Mouse (Mus musculus): ENCODE measurements around the gene Cdh6. TPM values are rescaled to one million over a fixed set of nuclear protein-coding genes. Genes with fewer than 3 reads are reported as not detected.
A peak's percentile ranks its signal among the peaks of the same experiment; 100 is the strongest.

Cdh6 gene
- 1 to 10 TPM; 1.4 to 1.6 TPM for total RNA-seq (2021)

- peak; percentile 36 for DNase-seq
Observed at GRCm38 (mm10) chr15:13173071-13173778, at the start of gene Cdh6. Cdh6 (minus strand) TSS chr15:13173675.

DNA sequence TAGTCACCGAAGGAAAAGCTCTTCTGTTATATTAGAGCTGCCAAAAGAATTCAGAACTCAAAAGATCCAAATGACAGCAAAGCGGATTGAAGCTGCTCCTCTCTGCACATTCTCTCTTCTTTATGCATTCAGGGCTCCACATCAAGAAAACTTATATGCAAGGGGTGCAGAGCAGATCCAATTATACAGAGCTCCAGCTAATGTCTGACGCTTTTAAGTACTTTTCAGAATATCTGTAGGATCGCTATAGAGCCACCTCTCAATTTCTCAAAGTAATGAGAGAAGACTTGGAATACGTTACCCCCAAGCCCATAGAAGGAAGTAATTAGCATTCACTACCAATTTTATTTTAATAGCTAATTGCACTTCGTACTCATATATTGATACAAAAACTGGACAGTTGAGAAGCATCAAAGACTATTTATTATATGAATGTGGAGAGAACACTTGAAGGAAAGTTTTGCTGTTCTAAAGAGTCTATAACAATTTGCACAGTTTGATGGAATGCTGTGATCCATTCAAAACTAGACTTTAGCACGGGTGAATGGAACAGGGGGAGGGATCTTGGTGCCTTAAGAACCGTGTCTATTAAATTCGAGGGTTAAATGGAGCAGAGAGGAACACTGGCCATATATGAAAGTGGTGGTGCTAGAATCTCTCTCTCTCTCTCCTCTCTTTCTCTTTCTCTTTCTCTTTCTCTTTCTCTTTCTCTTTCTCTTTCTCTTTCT, 46.4 kb upstream of the Cdh6 start:
- no peak for DNase-seq

DNA sequence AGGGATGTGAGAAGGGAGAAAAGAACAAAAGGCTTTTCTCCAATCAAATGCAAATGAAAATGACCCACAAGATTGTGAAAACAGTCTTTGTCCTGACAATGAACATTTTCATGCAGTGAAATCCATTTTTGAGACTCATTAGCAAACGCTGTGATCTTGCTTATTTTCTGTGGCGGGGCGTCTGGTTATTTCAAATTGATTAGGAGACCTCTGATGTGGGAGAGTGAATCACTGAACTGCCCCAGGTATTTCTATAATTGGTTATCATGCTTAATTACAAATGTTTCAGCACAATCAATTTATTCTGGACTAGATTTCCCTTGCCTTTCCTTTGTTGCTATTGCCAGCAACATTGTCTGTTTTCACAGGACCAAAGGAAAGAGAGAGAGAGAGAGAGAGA, 44.3 kb upstream of the Cdh6 start:
- no peak for DNase-seq

DNA sequence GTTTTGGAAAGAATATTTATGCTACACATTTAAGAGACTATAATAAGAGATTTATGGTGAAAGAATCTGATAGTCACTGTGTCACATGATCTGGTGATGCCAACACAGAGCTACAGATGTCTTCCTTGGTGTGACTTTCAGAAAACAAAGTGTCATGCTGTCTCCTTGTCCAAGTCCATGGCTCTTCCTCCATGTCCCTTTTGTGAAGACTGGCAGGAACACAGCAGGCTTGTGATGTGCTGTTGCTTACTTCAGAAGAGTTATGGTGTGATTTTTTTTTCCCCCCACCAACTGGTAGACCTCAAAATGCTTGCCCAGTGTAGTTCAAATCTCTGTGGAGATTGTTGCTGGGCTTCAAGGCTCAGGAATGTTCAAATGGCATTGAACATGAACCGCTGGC, 43.7 kb upstream of the Cdh6 start:
- DNase-seq = no peak

- DNase-seq = no peak
Observed at GRCm38 (mm10) chr15:13212956-13213355, 39.5 kb upstream of the Cdh6 start.

- DNase-seq = no peak
Observed at GRCm38 (mm10) chr15:13212027-13212685, 38.7 kb upstream of the Cdh6 start.

DNA sequence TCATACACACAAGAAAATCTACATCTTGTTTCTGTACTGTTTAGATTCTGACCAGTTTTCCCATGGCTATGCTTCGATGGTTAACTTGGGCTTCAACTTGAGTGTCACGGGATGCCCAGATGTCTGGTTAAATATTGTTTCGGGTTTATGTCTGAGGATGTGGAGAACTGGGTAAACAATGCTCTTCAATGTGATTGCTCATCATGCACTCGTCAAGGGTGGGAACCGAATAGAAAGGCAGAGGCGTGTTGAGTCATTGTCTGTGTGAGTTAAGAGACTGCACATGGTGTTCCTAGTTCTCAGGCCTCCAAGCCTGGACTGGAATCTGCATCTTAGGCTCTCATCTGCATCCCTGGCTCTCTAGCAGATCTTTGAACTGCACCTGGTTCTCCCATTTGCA, 36.7 kb upstream of the Cdh6 start:
- no peak for DNase-seq

DNA sequence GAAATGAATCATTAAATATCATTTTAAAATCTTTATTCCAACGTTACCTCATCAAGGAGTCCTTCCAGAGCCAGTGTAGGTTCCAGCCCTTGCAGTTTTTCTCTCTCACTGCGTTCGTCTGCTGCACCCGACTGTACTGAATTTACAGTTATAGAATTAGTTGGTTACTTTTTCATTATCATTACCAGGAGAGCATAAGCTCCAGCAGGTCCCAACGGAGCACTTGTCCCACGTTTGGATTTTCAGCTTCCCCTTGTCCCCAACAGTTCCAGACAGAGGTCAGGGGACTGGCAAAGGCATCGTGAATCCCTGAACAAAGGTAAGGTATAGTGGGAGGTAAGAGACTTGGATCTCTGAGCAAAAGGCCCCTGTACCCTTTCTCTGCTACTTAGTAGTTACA, 35.2 kb upstream of the Cdh6 start:
- DNase-seq = no peak

- DNase-seq = no peak
Observed at GRCm38 (mm10) chr15:13196237-13196636, 22.8 kb upstream of the Cdh6 start.

GRCm38 (mm10) chr15:13194048-13194447, 20.6 kb upstream of the Cdh6 start:
- no peak for DNase-seq

GRCm38 (mm10) chr15:13193076-13193475, 19.6 kb upstream of the Cdh6 start:
- DNase-seq = no peak

DNA sequence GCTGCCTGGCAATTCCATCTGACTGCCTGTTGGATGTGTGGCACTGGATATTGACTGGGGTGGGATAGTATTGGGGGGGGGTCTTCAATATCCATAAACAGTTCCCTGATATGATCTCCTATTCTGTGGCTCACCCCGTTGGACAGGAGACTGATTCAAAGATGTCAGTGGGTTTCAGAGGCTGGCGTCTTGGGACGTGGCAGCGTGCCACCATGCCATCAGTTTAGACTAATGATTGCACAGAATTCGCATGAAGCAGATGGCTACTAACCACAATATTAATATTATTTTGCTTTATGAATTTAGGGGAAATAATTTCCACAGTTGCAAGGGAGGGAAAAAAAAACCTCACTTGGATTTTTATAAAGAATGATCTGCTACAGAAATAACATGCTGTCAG, 10.2 kb upstream of the Cdh6 start:
- DNase-seq = no peak

DNA sequence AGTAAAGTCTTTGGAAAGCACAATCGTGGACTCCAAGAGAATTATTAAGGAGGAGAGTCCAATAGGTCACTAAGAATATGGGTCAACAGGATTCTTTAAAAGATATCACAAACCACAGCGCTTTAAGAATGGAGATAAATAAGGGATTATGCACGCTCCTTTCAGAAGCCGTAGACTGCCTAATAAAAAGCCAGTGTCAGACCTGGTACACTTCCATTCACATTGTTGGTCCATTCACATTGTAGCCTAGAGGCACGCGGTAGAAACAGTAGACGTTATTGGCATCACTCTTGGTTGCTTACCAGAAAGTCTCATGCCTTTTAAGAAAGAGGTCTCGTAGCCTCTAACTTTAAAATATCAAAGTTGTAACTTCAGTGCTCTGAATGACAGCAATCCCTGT, 8.0 kb upstream of the Cdh6 start:
- DNase-seq = no peak

GRCm38 (mm10) chr15:13181014-13181413, 7.5 kb upstream of the Cdh6 start:
- DNase-seq = no peak

GRCm38 (mm10) chr15:13175978-13176377, 2.5 kb upstream of the Cdh6 start:
- no peak for DNase-seq

DNA sequence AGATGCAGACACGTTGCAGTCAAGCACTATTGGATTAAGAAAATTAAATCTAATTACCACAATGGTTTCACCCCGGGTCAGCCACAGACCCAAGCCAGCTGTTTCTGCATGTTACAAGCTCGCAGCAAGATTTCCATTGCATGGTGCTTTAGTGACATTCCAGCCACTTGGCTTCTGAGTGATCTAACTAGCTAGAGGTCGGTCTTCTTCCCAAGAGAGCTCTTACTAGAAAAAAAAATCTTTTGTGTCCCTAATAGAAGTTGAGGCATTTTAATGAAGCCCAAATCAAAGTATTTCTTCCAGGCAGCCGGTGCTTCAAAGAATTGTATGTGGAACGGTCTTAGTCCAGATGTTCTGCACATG, 1.1 kb upstream of the Cdh6 start:
- no peak for DNase-seq

DNA sequence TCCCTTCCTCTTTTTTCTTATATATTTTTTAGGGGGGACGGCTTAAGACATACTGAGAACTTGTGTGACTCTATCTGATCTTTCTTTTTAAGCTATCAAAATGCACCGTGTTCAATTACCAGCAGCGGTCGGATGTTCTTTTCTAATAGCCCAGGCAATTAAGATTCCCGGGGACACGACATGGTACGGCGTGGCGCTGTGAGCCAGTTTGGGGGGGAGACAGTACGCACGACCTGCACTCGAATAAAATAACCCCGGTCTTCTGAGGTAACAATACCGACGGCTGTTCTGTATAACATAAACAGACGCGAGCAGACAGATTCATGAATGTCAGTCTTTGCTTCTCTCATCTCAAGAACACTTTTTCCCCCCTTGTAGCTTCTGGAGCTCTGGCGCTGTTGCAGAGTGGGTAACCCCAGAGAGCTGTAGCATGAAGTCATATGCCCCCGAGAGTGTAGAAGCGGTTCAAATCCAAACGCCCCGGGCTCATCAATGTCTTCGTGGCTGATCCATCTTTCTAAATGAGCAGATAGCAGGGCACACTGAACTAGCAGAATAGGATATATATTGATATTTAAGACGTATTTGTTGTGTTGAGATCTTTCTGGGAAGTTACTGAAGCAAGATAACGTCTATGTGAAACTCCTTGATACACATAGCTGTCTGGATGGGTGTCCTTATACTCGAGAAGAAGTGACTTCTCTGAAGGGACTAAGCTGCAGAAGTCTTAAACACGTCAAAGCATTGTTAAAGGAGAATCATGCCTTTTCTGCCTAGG, 554 bp upstream of the Cdh6 start:
- DNase-seq = no peak

DNA sequence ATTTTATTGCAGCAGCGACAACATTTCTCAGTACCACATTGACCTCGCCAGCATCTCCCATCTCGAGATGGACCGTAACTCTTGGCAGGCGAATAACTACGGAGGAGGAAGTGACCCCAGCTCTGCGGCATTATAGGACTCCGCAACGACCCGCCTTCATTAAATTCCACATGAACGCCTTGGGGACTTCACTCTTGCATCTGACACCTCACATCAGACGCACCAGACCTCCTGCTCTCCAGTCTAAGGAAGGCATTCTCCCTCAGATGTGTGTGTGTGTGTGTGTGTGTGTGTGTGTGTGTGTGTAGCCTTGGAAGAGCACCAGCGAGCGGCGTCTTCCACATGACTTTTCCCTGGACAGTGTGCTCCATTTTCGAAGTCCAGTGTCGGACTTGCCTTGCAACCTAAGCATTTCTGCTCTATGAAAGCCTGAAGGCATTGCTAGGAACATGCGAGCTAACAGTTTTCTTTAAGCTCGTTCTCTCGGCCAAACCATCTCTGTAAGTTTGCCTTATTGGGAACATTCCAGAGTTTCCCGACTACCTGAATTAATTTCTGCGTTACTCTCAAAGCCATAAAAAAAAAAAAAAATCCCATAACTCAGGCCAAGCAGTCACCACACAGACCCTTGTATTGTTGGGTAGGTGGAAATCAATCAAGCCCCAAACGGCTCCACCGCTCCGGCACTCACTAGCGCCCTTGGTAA, 957 bp downstream of the Cdh6 start:
- DNase-seq = peak; percentile 10

- DNase-seq = no peak
Observed at GRCm38 (mm10) chr15:13171486-13172364, 1.8 kb downstream of the Cdh6 start.

GRCm38 (mm10) chr15:13165094-13165885, 8.2 kb downstream of the Cdh6 start:
- DNase-seq = no peak

Data from heart, postnatal 4 days (tissue).